Mouse (Mus musculus) layer of hippocampus, adult 9-10 months (tissue): ENCODE measurements at regions not wholly inside any gene's neighbourhood (a gene's known extent, or its start where the extent isn't known, plus 50 kb on each side); places are given as distances from the start of the nearest gene placed in this dataset.
"Not testable (repeated sequence)": the region's sequence is repeated elsewhere in the genome, so short reads cannot be mapped to it uniquely, and the experiment has no call there.

Experiments used
- DNase-seq: peaks from one replicate; pipeline ENCODE4 v3.0.0; 2022; ENCODE audit warnings: low spot score

DNA sequence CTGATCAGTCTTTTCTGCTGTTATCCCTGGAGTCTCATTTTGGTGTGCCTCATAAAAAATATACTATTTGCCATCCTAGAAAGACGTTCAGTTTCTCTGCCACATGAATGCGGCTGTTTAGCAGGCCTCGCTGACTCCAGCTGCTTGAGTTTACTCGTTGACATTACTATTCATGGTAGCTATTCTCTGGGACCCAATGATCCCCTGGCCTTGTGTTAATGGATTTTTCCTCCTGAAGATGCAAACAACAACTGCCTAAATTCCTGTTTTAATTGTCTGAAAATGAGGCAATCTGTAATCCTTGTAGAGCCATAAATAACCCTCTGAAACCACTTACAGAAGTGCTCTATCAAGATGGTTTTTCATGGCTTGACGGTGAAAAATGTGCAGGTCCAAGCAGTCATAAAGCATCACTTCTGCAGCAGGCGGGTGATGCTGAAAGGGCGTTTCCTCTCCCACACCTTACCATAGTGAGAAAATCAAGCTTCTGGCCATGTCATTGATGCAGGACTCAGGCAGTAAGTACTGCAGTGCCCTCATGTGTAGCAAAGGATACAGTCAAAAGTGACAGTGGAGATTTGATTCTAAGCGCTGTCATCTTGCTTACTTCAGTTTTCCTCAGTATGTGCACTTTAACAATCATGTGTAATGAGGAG lies 419.7 kb upstream of the Lrp1b start:
- DNase-seq, result no peak

DNA sequence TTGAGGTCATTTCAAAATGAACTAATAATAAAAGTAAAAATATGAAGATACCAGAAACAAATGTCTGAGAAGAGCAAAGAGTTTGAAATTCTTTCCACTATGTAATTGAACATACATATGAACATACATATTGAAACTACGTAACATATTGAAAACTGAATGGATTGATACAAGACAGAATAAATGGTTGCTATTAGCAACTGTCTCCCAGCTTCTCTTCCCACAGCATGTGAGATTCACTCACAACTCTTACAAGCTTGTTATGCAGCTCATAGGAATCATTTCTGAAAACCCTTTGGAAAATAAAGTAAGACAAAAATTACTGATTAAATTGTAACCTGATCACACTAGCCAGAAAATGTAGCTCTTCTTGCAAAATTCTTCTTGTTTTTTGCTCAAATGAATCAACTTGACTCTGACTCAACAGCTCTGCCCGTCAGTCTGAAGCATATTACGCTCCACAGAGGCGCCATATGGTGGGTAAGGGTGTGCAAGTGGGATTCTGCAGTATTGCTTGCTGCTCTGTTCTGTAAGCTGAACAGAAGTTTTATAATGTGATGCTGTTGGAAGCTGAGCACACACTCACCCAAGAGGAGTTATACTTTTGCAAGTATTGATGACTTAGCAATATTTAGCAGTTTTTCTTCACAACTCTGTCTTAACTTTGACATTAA lies 444.3 kb upstream of the Lrp1b start:
- peak; percentile 61 for DNase-seq

DNA sequence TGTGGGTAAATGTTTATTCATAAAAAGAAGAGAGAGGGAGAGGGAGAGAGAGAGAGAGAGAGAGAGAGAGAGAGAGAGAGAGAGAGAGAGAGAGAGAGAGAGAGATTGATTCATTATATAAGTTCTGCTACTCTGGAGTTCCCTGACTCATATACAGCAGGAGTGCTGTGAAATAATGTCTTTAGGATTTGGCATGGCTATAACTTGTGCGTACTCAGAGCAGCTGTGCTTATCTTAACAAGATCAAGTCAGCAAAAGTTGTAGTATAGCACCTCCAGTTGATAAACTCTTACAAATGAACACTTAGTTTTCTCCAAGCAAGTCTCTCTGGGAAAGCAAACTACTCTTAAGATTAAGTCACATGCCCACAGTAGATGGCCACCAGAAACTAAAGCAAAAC lies 435.3 kb upstream of the Kynu start:
- DNase-seq, result no peak

DNA sequence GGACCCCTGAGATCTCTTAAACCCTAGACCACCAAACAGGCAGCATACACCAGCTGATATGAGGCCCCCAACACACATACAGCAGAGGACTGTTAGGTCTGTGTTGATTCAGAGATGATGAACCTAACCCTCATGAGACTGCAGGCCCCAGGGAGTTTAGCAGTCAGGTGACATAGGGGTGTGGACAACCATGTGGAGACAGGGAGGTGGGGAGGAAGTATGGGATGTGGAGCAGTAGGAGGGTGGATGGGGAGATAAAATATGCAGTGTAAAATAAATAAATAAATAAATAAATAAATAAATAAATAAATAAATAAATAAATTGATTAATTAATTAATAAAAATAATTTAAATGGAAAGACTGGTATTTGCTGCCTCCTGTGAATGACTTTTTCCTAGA lies 401.6 kb upstream of the Kynu start:
- DNase-seq, result no peak

DNA sequence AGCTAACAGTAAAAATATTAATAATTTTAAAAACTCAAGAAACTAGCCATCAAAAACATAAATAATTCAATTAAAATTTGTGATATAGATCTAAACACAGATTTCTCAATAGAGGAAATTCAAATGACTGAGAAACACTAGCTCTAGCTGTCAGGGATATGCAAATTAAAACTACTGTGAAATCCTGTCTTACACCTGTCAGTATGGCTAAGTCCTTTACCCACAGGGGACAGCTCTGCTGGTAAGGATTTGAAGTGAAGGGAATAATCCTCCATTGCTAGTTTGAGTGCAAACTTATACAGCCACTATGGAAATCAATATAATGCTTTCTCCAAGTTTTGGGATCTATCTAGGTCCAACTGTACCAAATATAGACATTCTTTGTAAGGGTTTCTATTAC lies 373.0 kb upstream of the Kynu start:
- no peak for DNase-seq

DNA sequence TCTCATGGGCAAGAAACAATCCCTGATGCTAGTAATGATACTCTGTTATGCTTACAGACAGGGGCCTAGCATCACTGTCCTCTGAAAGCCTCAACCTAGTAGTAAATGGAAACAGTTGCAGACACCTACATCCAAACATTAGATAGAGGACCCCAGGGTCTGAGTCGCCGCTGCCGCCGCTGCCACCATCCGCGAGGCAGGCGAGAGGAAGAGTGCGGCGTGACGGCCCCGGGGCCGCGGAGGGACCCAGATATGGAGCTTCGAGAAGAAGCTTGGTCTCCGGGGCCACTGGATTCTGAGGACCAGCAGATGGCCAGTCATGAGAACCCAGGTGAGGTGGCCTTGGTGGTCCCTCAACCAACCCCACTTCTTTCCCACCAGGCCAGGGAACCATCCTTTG lies 359.6 kb upstream of the Kynu start:
- DNase-seq, result not testable (repeated sequence)

DNA sequence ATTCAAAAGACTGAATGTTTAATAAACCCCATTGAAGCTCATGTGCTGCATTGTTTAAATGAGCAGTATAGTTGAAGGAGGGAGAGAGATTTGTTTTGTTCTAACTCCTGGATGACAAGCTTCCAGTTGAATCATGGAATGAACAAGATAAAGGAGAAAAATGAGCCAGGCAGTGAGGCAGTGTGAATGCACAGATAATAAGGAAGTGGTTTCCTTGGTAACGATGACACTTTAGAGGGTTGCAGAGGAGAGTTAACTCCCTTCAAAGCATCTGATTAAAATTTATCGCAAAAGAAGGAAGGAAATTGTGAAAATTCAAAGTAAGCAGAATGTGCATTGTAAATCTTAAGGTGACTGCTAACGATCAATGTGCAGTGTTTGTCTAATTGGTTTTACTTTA lies 346.9 kb upstream of the Kynu start:
- no peak for DNase-seq

DNA sequence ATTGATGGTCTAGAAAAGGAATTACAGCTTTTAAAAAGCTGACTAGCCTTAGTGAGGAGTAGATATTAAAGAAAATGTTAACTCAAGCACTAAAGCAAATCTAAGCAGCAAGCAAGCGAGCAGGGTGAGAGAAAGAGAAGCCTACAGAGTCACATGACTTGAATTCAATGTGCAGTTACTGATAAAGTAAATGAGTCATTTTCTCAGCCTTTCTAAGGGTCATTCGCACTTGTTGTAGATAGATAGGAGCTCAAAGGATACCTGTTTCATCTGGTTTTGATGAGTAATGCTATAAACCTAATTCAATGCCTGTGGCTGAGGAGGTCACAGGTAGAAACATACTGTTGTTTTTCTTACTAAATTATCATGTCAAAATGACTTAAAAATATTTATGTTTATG lies 341.2 kb upstream of the Kynu start:
- no peak for DNase-seq

DNA sequence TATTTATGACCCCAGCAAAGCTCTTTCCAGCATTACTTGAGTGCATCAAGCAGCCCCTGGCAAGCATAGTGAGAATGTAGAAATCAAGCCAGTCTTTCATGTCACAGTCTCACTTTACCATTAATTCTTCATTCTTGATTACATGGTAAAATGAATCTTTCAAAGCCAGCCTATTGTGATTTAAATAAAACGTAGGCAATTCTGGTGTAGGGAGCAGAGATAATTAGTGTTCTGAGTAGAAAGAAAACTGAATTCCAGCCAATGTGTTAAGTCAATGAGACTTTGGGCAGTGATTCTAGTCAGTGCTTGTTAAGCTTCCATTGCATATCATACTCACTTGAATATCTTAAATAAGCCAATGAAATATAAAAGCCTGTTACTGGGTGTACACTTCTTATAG lies 338.0 kb upstream of the Kynu start:
- DNase-seq, result no peak

DNA sequence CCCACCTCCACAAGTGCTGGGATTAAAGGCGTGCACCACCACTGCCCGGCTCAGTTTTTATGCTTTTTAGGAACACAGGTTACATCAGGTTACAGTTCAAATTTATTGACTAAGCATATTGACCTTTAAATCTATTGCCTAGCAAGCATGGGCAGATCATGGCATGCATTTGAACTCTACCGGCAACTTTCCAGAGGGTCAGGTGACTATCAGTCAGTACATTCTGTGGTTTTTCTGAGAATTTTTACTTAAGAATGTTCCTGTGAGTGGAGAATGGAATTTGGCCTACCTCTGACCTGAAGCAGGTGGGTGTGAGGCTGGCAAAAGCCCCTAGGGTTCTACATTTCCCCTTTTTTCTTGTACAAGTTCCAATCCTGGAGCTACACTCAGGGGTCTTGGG lies 332.4 kb upstream of the Kynu start:
- no peak for DNase-seq

DNA sequence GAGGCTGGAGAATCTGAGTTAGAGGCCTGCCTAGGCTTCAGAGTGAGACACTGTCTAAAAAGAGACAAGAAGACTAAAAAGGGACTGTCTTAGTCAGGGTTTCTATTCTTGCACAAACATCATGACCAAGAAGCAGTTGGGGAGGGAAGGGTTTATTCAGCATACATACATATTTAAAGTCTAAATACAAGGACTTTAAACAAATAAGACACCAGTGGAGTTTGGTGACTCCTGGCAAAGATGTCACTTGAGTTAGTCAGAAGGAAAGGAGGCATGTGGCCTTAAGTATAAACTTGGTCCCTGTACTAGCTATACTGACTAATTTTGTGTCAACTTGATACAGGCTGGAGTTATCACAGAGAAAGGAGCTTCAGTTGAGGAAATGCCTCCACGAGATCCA lies 330.4 kb upstream of the Kynu start:
- DNase-seq, result not testable (repeated sequence)

DNA sequence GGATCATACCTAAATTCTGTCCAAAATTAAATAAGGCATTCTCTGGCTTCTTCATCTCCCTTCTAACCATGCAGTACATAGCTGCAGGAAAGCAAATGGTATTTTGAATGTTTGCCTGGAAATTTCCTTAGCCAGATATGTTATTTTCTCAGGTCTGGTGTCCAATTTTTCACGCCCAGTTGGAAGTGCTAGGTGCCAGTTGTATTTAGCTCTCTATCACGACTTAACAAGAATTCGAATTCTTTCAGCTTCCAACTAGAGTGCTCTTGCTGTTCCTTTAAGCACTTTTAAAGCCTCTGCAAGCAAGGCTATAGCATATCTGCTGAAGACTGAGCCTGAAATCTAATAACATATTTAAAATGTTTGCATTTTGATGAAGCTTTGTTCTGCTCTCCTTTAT lies 308.3 kb upstream of the Kynu start:
- no peak for DNase-seq

DNA sequence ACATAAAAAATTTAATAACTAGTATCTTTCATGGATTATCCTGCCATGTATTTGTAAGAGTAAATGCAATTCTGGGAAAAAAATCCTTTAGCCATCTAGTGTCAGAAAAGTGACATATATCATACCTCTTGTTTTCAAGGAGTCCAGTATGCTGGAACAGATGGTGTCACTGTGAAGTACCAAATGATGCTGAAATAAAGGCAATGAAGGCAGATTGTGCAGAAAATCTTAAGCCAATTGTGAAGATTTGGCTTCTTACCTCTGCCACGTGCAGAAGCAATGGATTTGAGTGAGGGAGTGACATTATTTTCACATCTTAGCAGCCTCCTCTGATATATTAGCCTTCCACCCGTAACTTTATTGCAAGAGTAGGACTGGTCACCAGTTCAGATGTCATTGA lies 306.5 kb upstream of the Kynu start:
- no peak for DNase-seq

DNA sequence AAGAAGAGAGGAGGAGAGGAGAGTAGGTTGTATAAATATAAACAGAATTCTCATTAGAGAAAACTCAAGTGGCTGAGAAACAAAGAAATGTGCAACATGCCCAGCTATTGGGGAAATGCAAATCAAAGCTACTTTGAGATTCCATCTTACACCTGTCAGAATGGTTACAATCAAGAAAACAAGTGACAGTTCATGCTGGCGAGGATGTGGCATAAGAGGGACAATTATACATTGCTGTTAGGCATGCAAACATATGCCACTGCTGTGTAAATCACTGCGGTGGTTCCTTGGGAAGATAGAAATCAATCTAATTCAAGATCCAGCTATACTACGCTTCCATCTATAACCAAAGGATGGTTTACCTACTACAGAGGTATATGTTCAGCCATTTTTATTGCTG lies 300.4 kb upstream of the Kynu start:
- no peak for DNase-seq

DNA sequence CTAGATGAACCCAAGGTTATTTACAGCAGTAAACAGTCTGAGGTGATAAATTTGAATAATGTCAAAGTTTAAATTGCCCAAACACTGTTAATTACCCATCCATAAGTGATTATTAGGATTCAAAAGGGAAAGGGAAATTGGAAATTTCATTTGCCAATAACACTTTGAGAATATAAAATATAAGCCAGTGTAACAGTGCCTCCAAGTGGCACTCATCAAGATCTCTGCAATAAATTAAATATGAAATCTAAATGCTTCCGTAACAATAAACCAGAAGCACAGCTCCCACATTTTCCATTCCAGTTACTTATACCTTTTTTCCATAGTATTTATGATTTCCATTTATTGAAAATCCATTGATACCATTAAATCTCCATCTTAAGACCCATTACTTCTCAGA lies 284.3 kb upstream of the Kynu start:
- DNase-seq, result no peak

DNA sequence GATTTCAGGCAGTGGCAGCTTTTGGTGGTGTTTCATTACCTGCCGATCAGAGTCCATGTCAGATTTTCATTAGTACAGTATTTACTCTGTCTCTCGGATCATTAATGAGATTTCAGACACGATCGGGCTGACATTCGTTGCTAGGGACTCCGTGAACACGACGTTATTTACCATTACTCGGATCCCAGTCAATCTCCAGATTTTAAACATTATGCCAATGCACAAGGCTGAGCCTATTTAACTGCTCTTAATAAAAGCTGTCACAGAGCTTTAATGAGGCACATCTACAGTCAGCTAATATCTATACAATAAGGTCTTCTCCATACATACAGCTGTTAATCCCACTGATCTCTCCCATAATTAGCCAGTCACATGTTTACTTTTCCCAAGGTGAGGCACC lies 283.0 kb upstream of the Kynu start:
- DNase-seq, result no peak

DNA sequence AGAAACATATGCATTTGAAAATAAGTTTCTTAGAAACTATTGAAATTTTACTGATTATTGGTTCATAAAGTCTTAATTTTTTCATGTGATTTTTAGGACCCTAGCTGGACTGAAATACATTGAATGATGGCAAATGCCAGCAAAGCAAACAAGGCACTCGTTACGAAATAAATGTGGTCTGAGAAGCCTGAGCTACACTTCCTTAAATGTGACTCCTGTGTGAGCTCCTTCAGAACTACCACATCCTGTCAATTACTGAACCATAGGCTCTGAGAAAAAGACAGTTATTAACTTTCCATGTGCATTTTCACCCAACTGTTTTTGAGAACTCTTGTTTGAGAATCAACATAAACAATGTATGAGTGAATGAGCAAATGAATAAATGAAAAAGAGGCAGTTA lies 281.1 kb upstream of the Kynu start:
- no peak for DNase-seq

DNA sequence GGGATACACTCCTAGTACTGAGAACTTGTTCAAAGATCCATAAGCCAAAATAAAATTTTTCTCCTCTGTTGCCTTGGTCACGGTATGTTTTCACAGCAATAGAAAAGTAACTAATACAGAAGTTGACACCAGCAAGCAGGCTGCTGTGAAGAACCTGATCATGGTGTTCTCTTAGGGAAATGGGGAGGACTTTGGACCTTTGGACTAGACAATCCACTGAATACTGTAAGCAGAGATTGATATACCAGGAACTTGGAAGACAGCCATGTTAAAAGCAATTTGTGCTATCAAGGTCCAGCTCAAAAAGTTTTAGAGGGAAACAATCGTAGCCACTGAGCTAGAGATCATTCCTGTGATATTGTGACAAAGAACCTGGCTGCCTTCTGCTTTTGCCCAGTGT lies 259.3 kb upstream of the Kynu start:
- no peak for DNase-seq

DNA sequence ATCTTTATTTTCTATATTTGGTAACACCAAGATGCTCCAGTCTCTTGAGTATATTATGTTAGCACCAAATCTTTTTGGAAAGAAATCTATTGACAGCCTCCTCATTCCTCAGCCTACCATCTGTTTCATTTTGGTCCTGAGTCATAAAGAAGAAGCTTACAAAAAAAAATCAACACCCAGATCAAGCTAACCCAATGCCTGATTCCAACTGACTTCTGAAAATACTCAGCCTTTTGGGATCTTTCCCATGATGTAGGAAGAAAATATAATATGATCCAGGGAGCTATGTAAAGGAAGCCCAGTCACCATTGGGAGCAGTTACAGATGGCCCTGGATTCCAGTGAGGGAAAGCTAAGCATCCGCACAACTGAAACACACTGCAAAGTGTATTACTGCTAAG lies 231.3 kb upstream of the Kynu start:
- DNase-seq, result peak; percentile 5

DNA sequence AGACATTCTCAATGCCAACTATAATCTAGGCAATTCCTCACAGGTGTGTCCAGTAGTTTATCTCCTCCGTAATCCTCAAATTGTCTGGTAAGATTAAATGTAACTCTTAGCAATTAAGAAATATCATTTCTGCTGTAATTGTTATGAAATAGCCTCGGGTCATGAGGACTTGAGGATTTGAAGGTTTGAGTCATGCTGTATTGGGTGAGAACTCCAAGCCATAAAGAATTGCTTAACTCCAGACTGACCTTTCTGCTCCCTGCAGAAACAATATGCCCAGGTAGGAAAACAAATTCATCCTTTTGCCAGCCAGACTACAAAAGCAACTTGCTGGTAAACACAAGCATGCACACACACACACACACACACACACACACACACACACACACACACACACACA lies 190.8 kb upstream of the Kynu start:
- DNase-seq, result no peak

DNA sequence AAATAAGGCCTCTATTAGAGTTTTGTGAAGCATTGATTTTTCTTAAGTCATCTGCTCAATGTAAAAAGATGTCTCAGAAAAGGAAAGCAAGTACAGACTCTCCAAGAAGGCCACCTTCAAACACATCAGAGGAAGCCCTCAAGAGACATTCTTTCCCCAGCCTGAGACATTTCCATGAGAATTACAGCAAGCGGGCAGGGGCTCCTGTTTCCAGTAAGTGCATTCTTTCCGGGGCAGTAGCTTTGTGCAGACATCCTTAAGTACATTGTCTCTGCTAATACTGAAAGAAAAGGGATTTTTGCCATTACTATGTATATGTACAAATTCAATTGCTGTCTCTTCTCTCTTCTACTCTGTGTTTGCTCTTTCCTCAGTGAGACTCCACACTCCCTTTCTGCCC lies 189.3 kb upstream of the Kynu start:
- DNase-seq, result no peak

DNA sequence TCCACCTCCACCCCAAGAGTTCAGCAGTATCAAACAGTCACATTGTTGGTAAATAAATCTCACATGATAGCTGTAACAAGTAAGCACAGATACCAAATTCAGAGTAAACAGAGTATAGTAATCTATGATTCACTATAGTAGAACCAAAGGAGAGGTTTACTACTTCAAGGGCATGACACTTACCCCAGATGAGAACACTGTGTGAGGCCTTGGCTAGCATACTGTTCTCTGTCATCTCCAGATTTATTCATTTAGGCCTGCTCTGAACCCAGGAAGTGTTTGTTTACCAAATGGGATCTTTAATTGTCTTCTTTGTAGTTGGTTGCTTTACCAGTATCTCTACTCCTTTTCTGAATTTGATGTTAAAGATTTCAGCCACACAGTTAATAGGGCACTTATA lies 151.8 kb upstream of the Kynu start:
- DNase-seq, result no peak

DNA sequence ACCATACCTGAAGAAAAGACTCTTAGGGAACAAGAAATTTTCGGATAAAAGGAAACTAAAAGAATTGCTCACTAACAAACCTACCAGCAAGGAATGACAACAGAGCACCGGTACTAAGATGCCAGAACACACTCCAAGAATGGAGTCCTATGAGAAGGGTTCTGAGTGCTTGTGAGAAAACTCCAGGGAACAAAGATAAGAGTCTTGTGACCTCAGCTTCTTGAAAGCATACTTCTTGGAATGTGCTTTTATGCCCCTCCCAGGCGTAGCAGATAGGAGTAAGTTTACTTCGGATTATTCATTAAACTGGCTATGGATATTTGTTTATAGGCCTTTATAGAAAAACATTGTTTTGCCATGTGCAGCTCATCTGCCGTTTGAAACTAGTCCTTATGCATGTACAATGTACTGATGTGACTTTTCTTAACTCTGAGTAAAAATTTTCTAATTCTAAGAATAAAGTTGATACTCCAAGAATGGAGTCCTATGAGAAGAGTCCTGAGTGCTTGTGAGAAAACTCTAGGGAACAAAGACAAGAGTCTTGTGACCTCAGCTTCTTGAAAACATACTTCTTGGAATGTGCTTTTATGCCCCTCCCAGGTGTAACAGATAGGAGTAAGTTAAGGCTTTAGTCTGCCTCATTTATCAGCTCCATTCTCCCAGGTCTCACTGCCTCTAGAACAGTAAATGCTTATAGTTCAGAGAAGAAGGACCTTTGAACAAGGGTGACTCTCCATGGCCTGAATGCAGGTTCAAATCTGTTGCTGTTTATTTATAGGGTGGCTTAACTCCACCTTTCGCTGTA lies 150.8 kb upstream of the Kynu start:
- DNase-seq, result no peak

DNA sequence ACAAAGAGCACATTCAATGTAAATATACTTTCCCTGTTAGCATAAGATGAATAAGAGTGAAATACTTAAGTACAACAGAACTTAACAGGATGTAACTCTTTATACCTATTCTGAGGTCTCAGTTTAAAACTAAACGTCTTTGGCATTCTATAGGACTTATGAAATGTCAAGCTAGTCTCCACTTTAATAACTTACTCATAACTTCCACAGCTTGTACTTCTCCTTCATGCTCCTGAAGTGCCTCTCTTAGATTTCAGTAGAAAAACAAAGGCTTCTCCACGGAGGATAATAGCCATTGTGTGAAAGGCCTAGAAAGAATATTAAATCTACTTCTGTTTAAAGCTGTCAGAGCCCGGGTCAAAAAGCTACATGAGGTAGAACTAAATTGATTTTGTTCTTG lies 117.9 kb upstream of the Kynu start:
- DNase-seq, result no peak
